Mouse (Mus musculus): Measurements from ENCODE around the gene Spz1. TPM values are rescaled to one million over a fixed set of nuclear protein-coding genes. Genes with fewer than 3 reads are reported as not detected.

The Spz1 gene
- polyA plus RNA-seq, 1 experiment: 0.09 TPM

- Histone ChIP-seq H3K36me3 (ENCODE audit: control insufficient read depth, insufficient read depth, low read length) (no peaks in the 10 kb centered on the region), H3K4me1 (ENCODE audit: control insufficient read depth, insufficient read depth, low read length) (no peaks in the 10 kb centered on the region), H3K4me3 (ENCODE audit: insufficient read depth, low read depth, low read length) (no peak overlapping the region), H3K27ac (ENCODE audit: insufficient read depth, low read depth, low read length) (no peak overlapping the region), H3K27me3 (replicated peaks; ENCODE audit: control insufficient read depth, insufficient read depth, low read length) (no peaks in the 10 kb centered on the region)
- WGBS: 25% methylated on average over 10 of the region's 10 CpGs
- peak; percentile 73 for DNase-seq
- peak; percentile 74 for TF ChIP-seq CTCF (conservative IDR thresholded peaks at IDR 0.05; ENCODE audit: insufficient read depth, insufficient read length, low read depth, low read length)
- no peak for TF ChIP-seq POLR2A (IDR thresholded peaks at IDR 0.05; ENCODE audit: low read depth, low read length)
These were observed 4.5 kb upstream of the Spz1 start for GRCm38 (mm10) chr13:92580220-92581043.

DNA sequence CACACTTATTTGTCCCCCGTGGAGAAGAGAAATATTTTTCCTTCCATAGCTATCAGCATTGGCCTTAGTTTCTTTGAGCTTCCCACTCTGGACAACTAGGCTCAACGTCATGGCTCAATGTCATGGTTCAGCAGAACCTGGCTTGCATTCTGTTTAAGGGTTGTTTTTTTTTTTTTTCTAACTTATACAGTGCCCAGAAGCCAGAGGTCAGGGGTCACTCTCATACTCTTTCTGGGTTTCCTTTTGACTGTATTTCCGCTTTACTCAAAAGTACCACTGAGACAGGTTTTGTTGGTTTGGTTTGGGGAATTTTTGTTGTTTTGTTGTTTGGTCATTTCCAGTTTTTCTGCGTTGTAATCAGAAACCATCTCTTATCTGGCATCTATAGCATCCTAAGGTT, 2.2 kb upstream of the Spz1 start:
- DNase-seq: no peak
- Histone ChIP-seq H3K27me3 (replicated peaks; ENCODE audit: control insufficient read depth, insufficient read depth, low read length) (no peaks in the 10 kb centered on the region), H3K27ac (ENCODE audit: insufficient read depth, low read depth, low read length) (no peak overlapping the region), H3K4me1 (ENCODE audit: control insufficient read depth, insufficient read depth, low read length) (no peaks in the 10 kb centered on the region), H3K4me3 (ENCODE audit: insufficient read depth, low read depth, low read length) (no peak overlapping the region), H3K36me3 (ENCODE audit: control insufficient read depth, insufficient read depth, low read length) (no peaks in the 10 kb centered on the region)
- 65% methylated on average over 4 of the region's 4 CpGs for WGBS
- TF ChIP-seq CTCF (conservative IDR thresholded peaks at IDR 0.05; ENCODE audit: insufficient read depth, insufficient read length, low read depth, low read length): no peak
- no peak for TF ChIP-seq POLR2A (IDR thresholded peaks at IDR 0.05; ENCODE audit: low read depth, low read length)

GRCm38 (mm10) chr13:92576688-92577087, 716 bp upstream of the Spz1 start:
- H3K4me3 ChIP-seq (ENCODE audit: insufficient read depth, low read depth, low read length): no peak overlapping the region
- no peaks in the 10 kb centered on the region for H3K36me3 ChIP-seq (ENCODE audit: control insufficient read depth, insufficient read depth, low read length)
- H3K27me3 ChIP-seq (replicated peaks; ENCODE audit: control insufficient read depth, insufficient read depth, low read length): no peaks in the 10 kb centered on the region; the same call in 1 of the 2 replicates
- H3K4me1 ChIP-seq (ENCODE audit: control insufficient read depth, insufficient read depth, low read length): no peaks in the 10 kb centered on the region
- DNase-seq: no peak
- H3K27ac ChIP-seq (ENCODE audit: insufficient read depth, low read depth, low read length): no peak overlapping the region
- 64% methylated on average over 6 of the region's 6 CpGs for WGBS
- TF ChIP-seq CTCF (conservative IDR thresholded peaks at IDR 0.05; ENCODE audit: insufficient read depth, insufficient read length, low read depth, low read length) (no peak), POLR2A (IDR thresholded peaks at IDR 0.05; ENCODE audit: low read depth, low read length) (no peak)

GRCm38 (mm10) chr13:92559429-92559828, 16.5 kb downstream of the Spz1 start:
- no peaks in the 10 kb centered on the region for H3K36me3 ChIP-seq (ENCODE audit: control insufficient read depth, insufficient read depth, low read length)
- TF ChIP-seq POLR2A (IDR thresholded peaks at IDR 0.05; ENCODE audit: low read depth, low read length): no peak
- no peak for TF ChIP-seq CTCF (conservative IDR thresholded peaks at IDR 0.05; ENCODE audit: insufficient read depth, insufficient read length, low read depth, low read length)
- no peaks in the 10 kb centered on the region for H3K4me1 ChIP-seq (ENCODE audit: control insufficient read depth, insufficient read depth, low read length)
- no peak overlapping the region for H3K27ac ChIP-seq (ENCODE audit: insufficient read depth, low read depth, low read length)
- whole genome bisulfite sequencing: 79% methylated on average over 5 of the region's 5 CpGs
- DNase-seq: no peak
- no peaks in the 10 kb centered on the region for H3K27me3 ChIP-seq (replicated peaks; ENCODE audit: control insufficient read depth, insufficient read depth, low read length)
- H3K4me3 ChIP-seq (ENCODE audit: insufficient read depth, low read depth, low read length): no peak overlapping the region

DNA sequence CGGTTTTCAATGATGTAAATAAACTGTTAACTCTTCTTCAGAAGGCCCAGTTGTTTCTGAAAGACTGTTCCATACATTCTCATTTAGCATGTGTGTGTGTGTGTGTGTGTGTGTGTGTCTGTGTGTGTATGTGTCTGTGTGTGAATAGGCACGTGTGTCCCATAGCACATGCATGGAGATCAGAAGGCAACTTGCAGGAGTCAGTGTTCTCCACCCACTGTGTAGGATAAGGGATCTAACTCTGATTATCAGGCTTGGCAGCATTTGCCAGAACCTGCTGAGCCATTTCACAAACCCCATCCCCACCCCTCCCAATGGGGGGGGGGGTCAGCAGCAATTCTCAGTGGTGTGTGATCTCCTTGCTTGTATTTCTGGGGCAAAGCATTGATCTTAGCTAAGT, 18.7 kb downstream of the Spz1 start:
- 65% methylated on average over 2 of the region's 2 CpGs for WGBS
- no peak for DNase-seq
- Histone ChIP-seq H3K27me3 (replicated peaks; ENCODE audit: control insufficient read depth, insufficient read depth, low read length) (no peaks in the 10 kb centered on the region), H3K27ac (ENCODE audit: insufficient read depth, low read depth, low read length) (no peak overlapping the region), H3K4me3 (ENCODE audit: insufficient read depth, low read depth, low read length) (no peak overlapping the region), H3K4me1 (ENCODE audit: control insufficient read depth, insufficient read depth, low read length) (no peaks in the 10 kb centered on the region), H3K36me3 (ENCODE audit: control insufficient read depth, insufficient read depth, low read length) (no peaks in the 10 kb centered on the region)
- TF ChIP-seq CTCF (conservative IDR thresholded peaks at IDR 0.05; ENCODE audit: insufficient read depth, insufficient read length, low read depth, low read length) (no peak), POLR2A (IDR thresholded peaks at IDR 0.05; ENCODE audit: low read depth, low read length) (no peak)

GRCm38 (mm10) chr13:92556458-92557126, 19.4 kb downstream of the Spz1 start:
- DNase-seq: no peak
- 33% methylated on average over 8 of the region's 8 CpGs for WGBS
- no peak overlapping the region for H3K4me3 ChIP-seq (ENCODE audit: insufficient read depth, low read depth, low read length)

GRCm38 (mm10) chr13:92547093-92547492, 28.9 kb downstream of the Spz1 start:
- 79% methylated on average over 4 of the region's 4 CpGs for WGBS
- no peaks in the 10 kb centered on the region for H3K36me3 ChIP-seq (ENCODE audit: control insufficient read depth, insufficient read depth, low read length)
- H3K4me3 ChIP-seq (ENCODE audit: insufficient read depth, low read depth, low read length): no peak overlapping the region
- H3K27me3 ChIP-seq (replicated peaks; ENCODE audit: control insufficient read depth, insufficient read depth, low read length): no peaks in the 10 kb centered on the region; the same call in 1 of the 2 replicates
- H3K4me1 ChIP-seq (ENCODE audit: control insufficient read depth, insufficient read depth, low read length): no peaks in the 10 kb centered on the region
- TF ChIP-seq POLR2A (IDR thresholded peaks at IDR 0.05; ENCODE audit: low read depth, low read length): no peak
- no peak for TF ChIP-seq CTCF (conservative IDR thresholded peaks at IDR 0.05; ENCODE audit: insufficient read depth, insufficient read length, low read depth, low read length)
- H3K27ac ChIP-seq (ENCODE audit: insufficient read depth, low read depth, low read length): no peak overlapping the region
- DNase-seq: no peak

More at GRCm38 (mm10) chr13:92556458-92557126, 19.4 kb downstream of the Spz1 start:
- no peak for TF ChIP-seq CTCF (conservative IDR thresholded peaks at IDR 0.05; ENCODE audit: insufficient read depth, insufficient read length, low read depth, low read length)
- no peak for TF ChIP-seq POLR2A (IDR thresholded peaks at IDR 0.05; ENCODE audit: low read depth, low read length)
- Histone ChIP-seq H3K27me3 (replicated peaks; ENCODE audit: control insufficient read depth, insufficient read depth, low read length) (no peaks in the 10 kb centered on the region; the same call in 1 of the 2 replicates), H3K4me1 (ENCODE audit: control insufficient read depth, insufficient read depth, low read length) (no peaks in the 10 kb centered on the region), H3K36me3 (ENCODE audit: control insufficient read depth, insufficient read depth, low read length) (no peaks in the 10 kb centered on the region), H3K27ac (ENCODE audit: insufficient read depth, low read depth, low read length) (no peak overlapping the region)
